Mouse (Mus musculus): ENCODE results near the gene Rtn4r. TPM values are rescaled to one million over a fixed set of nuclear protein-coding genes. Genes with fewer than 3 reads are reported as not detected.

Rtn4r gene
- total RNA-seq, 1 experiment, result 0.22 TPM

DNA sequence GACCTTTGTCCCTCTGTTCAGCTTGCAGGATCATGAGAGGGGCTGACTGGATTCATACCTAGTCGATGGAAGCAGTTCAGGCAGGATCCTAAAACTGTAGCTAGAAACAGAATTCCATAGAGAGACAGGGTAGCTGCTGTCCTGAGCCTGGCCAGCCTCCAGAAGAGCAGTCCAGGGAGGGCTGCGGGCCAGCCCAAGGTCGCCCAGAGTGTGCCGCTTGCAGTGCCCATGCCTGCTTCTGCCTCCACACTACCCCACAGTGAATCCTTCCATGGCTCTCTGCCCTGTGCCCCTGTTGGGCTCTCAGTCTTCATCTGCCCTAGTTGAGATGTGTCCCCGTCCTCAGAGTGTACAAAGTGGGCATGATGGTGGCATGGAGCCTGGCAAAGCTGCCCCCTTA is 7.8 kb downstream of the Rtn4r start:
- Histone ChIP-seq H3K9me3 (ENCODE audit: control insufficient read depth, insufficient read depth, low read depth, low read length) (no peaks in the 10 kb centered on the region), H3K36me3 (ENCODE audit: control insufficient read depth, insufficient read depth, low read length, poor library complexity, severe bottlenecking) (no peaks in the 10 kb centered on the region), H3K9ac (ENCODE audit: insufficient read depth, low read depth, low read length, poor library complexity, severe bottlenecking) (no peak overlapping the region), H3K4me3 (ENCODE audit: insufficient read depth in 1 of 2, low read depth in 1 of 2, low read length in 2 of 2, poor library complexity in 1 of 2, severe bottlenecking in 1 of 2) (no peak overlapping the region), H3K27ac (ENCODE audit: insufficient read depth, low read depth, low read length, poor library complexity, severe bottlenecking) (no peak overlapping the region), H3K4me1 (ENCODE audit: control insufficient read depth in 2 of 2, insufficient read depth in 2 of 2, low read length in 2 of 2, poor library complexity in 1 of 2) (no peaks in the 10 kb centered on the region)
- no peak for DNase-seq (ENCODE audit: low read depth, low spot score)
- TF ChIP-seq ZC3H11A (IDR thresholded peaks at IDR 0.05; ENCODE audit: borderline replicate concordance, low read depth, low read length) (no peak), ZNF384 (IDR thresholded peaks at IDR 0.05; ENCODE audit: low read depth, low read length) (no peak), MAFK (IDR thresholded peaks at IDR 0.05; ENCODE audit: insufficient read depth, low read depth, low read length) (no peak), HCFC1 (IDR thresholded peaks at IDR 0.05; ENCODE audit: borderline replicate concordance, insufficient read depth, low read length) (no peak), CHD2 (IDR thresholded peaks at IDR 0.05; ENCODE audit: low read depth, low read length) (no peak)
- in situ Hi-C loops (cut with MboI; ENCODE audit: low sequenced_read_pairs in 2 of 2, unreplicated experiment in 2 of 2), result no loop called here

DNA sequence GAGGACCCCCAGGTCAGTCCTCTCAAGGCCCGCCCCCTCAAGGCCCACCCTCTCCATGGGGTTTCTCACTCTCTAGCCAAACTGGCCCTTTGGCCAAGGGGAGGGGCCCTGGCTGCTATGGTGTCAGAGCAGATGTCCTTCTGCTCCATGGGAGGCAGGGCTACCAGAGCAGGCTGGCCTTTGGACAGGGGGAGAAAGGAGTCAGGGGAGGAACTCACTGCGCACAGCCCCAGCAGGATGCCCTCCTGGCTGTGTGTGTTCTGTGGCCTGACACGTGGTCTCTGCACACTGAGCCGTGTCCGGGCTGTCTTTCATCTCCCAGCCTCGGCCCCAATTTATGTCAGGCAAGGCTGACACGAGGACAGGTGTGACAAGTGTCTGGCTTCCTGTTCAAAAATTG is 8.6 kb downstream of the Rtn4r start:
- TF ChIP-seq MAFK (IDR thresholded peaks at IDR 0.05; ENCODE audit: insufficient read depth, low read depth, low read length) (no peak), HCFC1 (IDR thresholded peaks at IDR 0.05; ENCODE audit: borderline replicate concordance, insufficient read depth, low read length) (no peak), ZNF384 (IDR thresholded peaks at IDR 0.05; ENCODE audit: low read depth, low read length) (no peak), CHD2 (IDR thresholded peaks at IDR 0.05; ENCODE audit: low read depth, low read length) (no peak), ZC3H11A (IDR thresholded peaks at IDR 0.05; ENCODE audit: borderline replicate concordance, low read depth, low read length) (no peak)
- Histone ChIP-seq H3K9me3 (ENCODE audit: control insufficient read depth, insufficient read depth, low read depth, low read length) (no peaks in the 10 kb centered on the region), H3K9ac (ENCODE audit: insufficient read depth, low read depth, low read length, poor library complexity, severe bottlenecking) (no peak overlapping the region), H3K4me3 (ENCODE audit: insufficient read depth in 1 of 2, low read depth in 1 of 2, low read length in 2 of 2, poor library complexity in 1 of 2, severe bottlenecking in 1 of 2) (no peak overlapping the region), H3K36me3 (ENCODE audit: control insufficient read depth, insufficient read depth, low read length, poor library complexity, severe bottlenecking) (no peaks in the 10 kb centered on the region), H3K4me1 (ENCODE audit: control insufficient read depth in 2 of 2, insufficient read depth in 2 of 2, low read length in 2 of 2, poor library complexity in 1 of 2) (no peaks in the 10 kb centered on the region), H3K27ac (ENCODE audit: insufficient read depth, low read depth, low read length, poor library complexity, severe bottlenecking) (no peak overlapping the region)
- in situ Hi-C loops (cut with MboI; ENCODE audit: low sequenced_read_pairs in 2 of 2, unreplicated experiment in 2 of 2), result no loop called here
- DNase-seq (ENCODE audit: low read depth, low spot score), result no peak

DNA sequence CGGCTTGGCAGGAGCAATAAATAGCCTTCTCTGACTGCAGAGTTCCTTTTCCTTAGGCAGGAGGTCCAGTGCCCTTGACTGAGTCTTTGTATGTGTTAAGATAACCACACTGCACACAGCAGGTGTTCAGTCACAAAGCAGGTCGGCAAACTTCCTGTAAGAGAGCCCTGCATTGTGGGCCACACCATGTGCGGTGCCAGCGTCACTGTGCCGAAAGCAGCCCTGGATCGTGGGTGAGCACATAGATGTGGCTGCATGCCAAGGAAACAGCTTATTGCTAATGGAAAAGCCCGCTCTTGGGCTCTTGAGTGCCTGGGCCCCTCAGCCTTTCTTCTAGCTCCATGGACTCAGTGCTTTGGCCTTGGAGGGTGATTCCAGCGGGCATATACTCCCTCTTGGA is 16.8 kb downstream of the Rtn4r start:
- no peak overlapping the region for H3K27ac ChIP-seq (ENCODE audit: insufficient read depth, low read depth, low read length, poor library complexity, severe bottlenecking)
- in situ Hi-C loops (cut with MboI; ENCODE audit: low sequenced_read_pairs in 2 of 2, unreplicated experiment in 2 of 2), result no loop called here
- no peaks in the 10 kb centered on the region for H3K9me3 ChIP-seq (ENCODE audit: control insufficient read depth, insufficient read depth, low read depth, low read length)
- H3K36me3 ChIP-seq (ENCODE audit: control insufficient read depth, insufficient read depth, low read length, poor library complexity, severe bottlenecking), result no peaks in the 10 kb centered on the region
- H3K4me3 ChIP-seq (ENCODE audit: insufficient read depth in 1 of 2, low read depth in 1 of 2, low read length in 2 of 2, poor library complexity in 1 of 2, severe bottlenecking in 1 of 2), result no peak overlapping the region
- TF ChIP-seq CHD2 (IDR thresholded peaks at IDR 0.05; ENCODE audit: low read depth, low read length) (no peak), MAFK (IDR thresholded peaks at IDR 0.05; ENCODE audit: insufficient read depth, low read depth, low read length) (no peak), HCFC1 (IDR thresholded peaks at IDR 0.05; ENCODE audit: borderline replicate concordance, insufficient read depth, low read length) (no peak), ZNF384 (IDR thresholded peaks at IDR 0.05; ENCODE audit: low read depth, low read length) (no peak), ZC3H11A (IDR thresholded peaks at IDR 0.05; ENCODE audit: borderline replicate concordance, low read depth, low read length) (no peak)
- no peak for DNase-seq (ENCODE audit: low read depth, low spot score)
- H3K4me1 ChIP-seq (ENCODE audit: control insufficient read depth in 2 of 2, insufficient read depth in 2 of 2, low read length in 2 of 2, poor library complexity in 1 of 2), result 0 out of 4 replicates have a peak, but pooled peaks cover 0 to 2% of the 10 kb centered on the region in 2 experiments
- no peak overlapping the region for H3K9ac ChIP-seq (ENCODE audit: insufficient read depth, low read depth, low read length, poor library complexity, severe bottlenecking)

DNA sequence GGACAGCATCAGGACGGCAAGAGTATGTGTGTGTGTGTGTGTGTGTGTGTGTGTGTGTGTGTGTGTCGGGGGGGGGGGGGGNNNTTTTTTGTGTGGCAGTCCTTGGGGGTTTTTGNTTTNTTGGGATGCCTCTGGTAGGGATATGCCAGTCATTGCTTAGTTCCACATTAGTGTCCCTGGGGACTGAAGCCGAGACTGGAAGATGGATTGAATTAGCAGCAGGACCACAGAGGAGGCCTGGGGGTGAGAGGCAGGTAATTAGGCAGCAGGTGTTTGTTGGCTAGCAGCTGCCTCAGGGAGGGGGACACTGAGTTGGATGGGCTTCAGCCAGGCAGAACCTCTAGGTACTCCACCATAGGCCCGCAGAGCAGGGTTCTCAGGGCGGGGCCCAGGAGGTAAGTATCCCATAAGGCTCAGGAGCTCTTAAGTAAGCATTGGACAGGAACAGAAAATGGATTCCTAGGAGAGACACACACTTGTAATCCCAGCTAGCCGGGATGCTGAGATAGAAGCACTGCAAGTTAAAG is 18.0 kb downstream of the Rtn4r start:
- DNase-seq (ENCODE audit: low read depth, low spot score), result no peak
- Histone ChIP-seq H3K27ac (ENCODE audit: insufficient read depth, low read depth, low read length, poor library complexity, severe bottlenecking) (no peak overlapping the region), H3K4me1 (ENCODE audit: control insufficient read depth in 2 of 2, insufficient read depth in 2 of 2, low read length in 2 of 2, poor library complexity in 1 of 2) (0 out of 4 replicates have a peak, but pooled peaks cover 0 to 2% of the 10 kb centered on the region in 2 experiments), H3K4me3 (ENCODE audit: insufficient read depth in 1 of 2, low read depth in 1 of 2, low read length in 2 of 2, poor library complexity in 1 of 2, severe bottlenecking in 1 of 2) (no peak overlapping the region), H3K9me3 (ENCODE audit: control insufficient read depth, insufficient read depth, low read depth, low read length) (no peaks in the 10 kb centered on the region), H3K9ac (ENCODE audit: insufficient read depth, low read depth, low read length, poor library complexity, severe bottlenecking) (no peak overlapping the region), H3K36me3 (ENCODE audit: control insufficient read depth, insufficient read depth, low read length, poor library complexity, severe bottlenecking) (no peaks in the 10 kb centered on the region)
- in situ Hi-C loops (cut with MboI; ENCODE audit: low sequenced_read_pairs in 2 of 2, unreplicated experiment in 2 of 2), result no loop called here
- TF ChIP-seq ZNF384 (IDR thresholded peaks at IDR 0.05; ENCODE audit: low read depth, low read length) (no peak), ZC3H11A (IDR thresholded peaks at IDR 0.05; ENCODE audit: borderline replicate concordance, low read depth, low read length) (no peak), CHD2 (IDR thresholded peaks at IDR 0.05; ENCODE audit: low read depth, low read length) (no peak), HCFC1 (IDR thresholded peaks at IDR 0.05; ENCODE audit: borderline replicate concordance, insufficient read depth, low read length) (no peak), MAFK (IDR thresholded peaks at IDR 0.05; ENCODE audit: insufficient read depth, low read depth, low read length) (no peak)
